Mouse (Mus musculus): Measurements from ENCODE around the gene Tex19.1. TPM values are rescaled to one million over a fixed set of nuclear protein-coding genes. Genes with fewer than 3 reads are reported as not detected.
"Not testable (repeated sequence)": the region's sequence is repeated elsewhere in the genome, so short reads cannot be mapped to it uniquely, and the experiment has no call there.

Gene Tex19.1
- polyA plus RNA-seq (2016; fragmentation: Nextera tagmentation; extraction: Ambion mirVana), result not detected in 2 replicates

DNA sequence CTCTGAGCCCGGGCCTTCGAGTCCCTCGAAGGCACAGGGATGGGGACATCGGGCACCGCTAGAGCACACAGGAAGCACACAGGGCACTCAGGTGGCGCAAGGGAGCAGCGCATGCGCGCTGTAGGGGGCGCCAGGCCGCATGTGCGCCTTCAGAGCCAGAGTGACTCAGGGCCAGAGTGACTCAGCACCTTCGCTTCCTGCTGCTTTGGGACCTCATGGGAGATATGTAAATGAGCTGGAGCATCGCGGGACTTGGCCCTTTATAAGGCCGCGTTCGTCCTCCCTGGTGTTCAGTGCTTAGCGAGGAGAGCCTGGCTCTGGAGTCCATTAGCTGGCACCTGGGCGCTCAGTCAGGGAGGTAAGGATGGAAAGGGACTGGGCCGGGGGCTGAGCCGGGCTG lies at the start of gene Tex19.1:
Gene Tex19.1 (plus strand): TSS at position 279 of the 400 bp plus-strand sequence.
- H3K4me1 ChIP-seq, result no peaks in the 10 kb centered on the region
- 91% methylated on average over 22 of the region's 22 CpGs for WGBS
- H3K36me3 ChIP-seq, result no peaks in the 10 kb centered on the region
- H3K4me3 ChIP-seq, result no peak within 1 kb of the TSS
- no peaks in the 10 kb centered on the region for H3K27me3 ChIP-seq (replicated peaks)
- H3K9ac ChIP-seq, result no peak within 1 kb of the TSS
- H3K4me2 ChIP-seq (replicated peaks), result no peak within 1 kb of the TSS
- H3K27ac ChIP-seq, result no peak within 1 kb of the TSS
- H3K9me3 ChIP-seq, result no peaks in the 10 kb centered on the region
- no peak for ATAC-seq (ENCODE audit: low FRiP score, low read depth)

DNA sequence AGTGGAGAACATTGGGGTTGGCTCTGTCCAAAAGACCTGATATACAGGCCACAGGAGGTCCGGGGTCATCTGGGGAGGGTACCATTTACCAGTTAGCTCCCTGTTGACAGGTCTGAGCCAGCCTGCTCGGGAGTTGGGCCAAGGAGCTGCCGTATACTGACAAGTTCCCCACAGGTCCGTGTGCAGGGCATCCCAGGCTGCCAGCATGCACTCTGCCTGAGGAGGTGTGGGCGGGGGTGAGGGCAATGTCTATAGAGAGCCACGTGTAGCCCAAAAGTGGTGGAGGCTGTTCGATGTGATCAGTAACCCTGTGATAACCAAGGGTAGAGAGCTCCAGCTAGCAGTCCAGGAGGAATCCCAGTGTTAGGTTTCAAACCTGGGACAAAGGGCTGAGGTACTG lies 46.2 kb upstream of the Tex19.1 start:
- no peak for ATAC-seq (ENCODE audit: low FRiP score, low read depth)
- Histone ChIP-seq H3K4me1 (no peaks in the 10 kb centered on the region), H3K9ac (no peak overlapping the region), H3K9me3 (no peaks in the 10 kb centered on the region), H3K27me3 (replicated peaks) (no peaks in the 10 kb centered on the region), H3K27ac (no peak overlapping the region), H3K36me3 (no peaks in the 10 kb centered on the region), H3K4me2 (replicated peaks) (no peak overlapping the region), H3K4me3 (no peak overlapping the region)
- WGBS, result 80% methylated on average over 7 of the region's 7 CpGs

DNA sequence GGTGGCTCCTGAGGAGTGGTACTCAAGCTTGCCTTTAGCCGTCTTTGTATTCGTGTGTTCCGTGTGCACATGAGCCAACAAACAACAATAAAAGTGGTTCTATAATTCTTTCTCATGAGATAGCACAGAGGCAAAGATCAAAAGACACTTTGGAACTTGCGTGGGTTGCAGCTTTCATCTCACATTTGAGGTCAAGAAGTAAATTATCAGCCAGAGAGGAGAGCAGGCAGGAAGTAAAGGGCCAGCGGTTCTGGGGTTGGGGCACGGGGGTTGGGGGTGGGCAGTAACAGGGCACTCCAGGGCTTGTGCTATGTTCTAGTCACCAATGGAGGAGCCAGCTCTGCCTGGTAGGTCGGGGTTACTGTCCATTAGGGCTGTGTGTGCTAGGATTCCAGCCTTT lies 45.3 kb upstream of the Tex19.1 start:
- H3K4me2 ChIP-seq (replicated peaks), result no peak overlapping the region
- H3K9me3 ChIP-seq, result no peaks in the 10 kb centered on the region
- H3K27me3 ChIP-seq (replicated peaks), result no peaks in the 10 kb centered on the region
- H3K4me1 ChIP-seq, result no peaks in the 10 kb centered on the region
- no peak overlapping the region for H3K9ac ChIP-seq
- ATAC-seq (ENCODE audit: low FRiP score, low read depth), result no peak
- no peaks in the 10 kb centered on the region for H3K36me3 ChIP-seq
- H3K4me3 ChIP-seq, result no peak overlapping the region
- no peak overlapping the region for H3K27ac ChIP-seq
- WGBS, result 60% methylated on average over 7 of the region's 7 CpGs

DNA sequence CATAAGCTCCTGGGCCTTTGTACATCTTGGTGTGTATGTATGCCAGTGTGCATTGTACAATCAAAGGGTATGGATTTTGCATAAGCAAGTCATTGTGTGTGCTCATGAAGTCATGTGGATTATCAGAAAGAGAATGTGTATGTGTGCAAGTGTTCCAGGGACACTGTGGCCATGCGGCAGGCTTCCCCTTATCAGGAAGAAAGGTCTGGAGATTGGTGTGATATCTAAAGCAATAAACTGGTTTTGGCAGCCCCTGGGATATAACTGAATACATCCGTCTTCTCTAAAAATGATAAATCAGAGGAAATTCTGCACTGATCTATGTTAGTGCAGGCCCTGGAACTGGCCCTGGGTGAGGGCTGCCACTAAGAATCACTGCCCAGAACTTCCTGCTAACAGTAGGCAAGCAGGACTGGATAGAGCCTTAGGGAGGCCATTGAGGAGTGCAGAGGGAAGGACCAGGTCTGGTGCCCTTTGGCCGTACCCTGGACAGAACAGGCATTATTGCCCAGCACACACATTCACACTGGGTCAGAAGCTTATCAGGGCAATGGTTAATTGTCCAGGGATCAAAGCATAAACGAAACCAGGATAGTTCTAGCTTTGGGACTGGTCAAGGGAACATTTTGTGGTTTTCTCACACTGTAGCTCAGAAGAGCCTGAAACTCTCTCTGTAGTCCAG lies 44.7 kb upstream of the Tex19.1 start:
- 92% methylated on average over 4 of the region's 4 CpGs for WGBS
- no peak overlapping the region for H3K4me2 ChIP-seq (replicated peaks)
- H3K4me3 ChIP-seq, result no peak overlapping the region
- no peaks in the 10 kb centered on the region for H3K36me3 ChIP-seq
- no peak overlapping the region for H3K27ac ChIP-seq
- no peaks in the 10 kb centered on the region for H3K27me3 ChIP-seq (replicated peaks)
- no peak for ATAC-seq (ENCODE audit: low FRiP score, low read depth)
- no peaks in the 10 kb centered on the region for H3K4me1 ChIP-seq
- H3K9ac ChIP-seq, result no peak overlapping the region
- H3K9me3 ChIP-seq, result no peaks in the 10 kb centered on the region

DNA sequence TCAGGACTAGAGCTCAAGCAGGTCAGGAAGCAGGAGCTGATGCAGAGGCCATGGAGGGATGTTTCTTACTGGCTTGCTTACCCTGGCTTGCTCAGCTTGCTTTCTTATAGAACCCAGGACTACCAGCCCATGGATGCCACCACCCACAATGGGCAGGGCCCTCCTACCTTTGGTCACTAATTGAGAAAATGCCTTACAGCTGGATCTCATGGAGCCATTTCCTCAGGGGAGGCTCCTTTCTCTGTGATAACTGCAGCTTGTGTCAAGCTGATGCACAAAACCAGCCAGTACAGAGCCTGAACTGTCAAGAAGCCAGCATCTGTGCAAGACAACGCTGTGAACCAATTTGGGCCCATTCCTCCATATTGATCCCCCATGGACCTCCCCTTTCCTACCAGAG lies 38.7 kb upstream of the Tex19.1 start:
- H3K36me3 ChIP-seq; H3K27ac ChIP-seq; H3K4me1 ChIP-seq; H3K9me3 ChIP-seq; H3K27me3 ChIP-seq (replicated peaks); H3K4me3 ChIP-seq; H3K9ac ChIP-seq; ATAC-seq (ENCODE audit: low FRiP score, low read depth); H3K4me2 ChIP-seq (replicated peaks): not testable (repeated sequence)
- 86% methylated on average over 1 of the region's 1 CpGs for WGBS

DNA sequence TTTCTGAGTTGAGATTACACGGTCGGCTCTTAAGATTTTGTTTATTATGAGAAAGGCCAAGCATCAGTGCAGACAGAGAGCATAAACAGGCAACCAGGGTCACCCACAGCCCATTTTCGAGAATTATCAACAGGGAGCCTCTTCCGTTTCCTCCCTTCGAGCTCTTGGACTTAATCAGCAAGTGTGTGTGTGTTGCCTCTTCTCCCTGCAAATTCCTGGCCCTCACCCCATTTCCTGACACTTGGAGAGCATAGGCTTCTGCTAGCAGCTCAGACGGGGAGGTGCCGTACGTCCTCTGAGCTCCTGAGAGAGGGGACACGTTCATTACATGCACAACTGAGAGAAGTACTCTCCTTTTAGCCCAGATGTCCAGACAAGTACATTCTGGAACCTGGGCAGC lies 37.9 kb upstream of the Tex19.1 start:
- H3K27me3 ChIP-seq (replicated peaks), result no peaks in the 10 kb centered on the region
- H3K4me3 ChIP-seq, result no peak overlapping the region
- no peak overlapping the region for H3K4me2 ChIP-seq (replicated peaks)
- H3K36me3 ChIP-seq, result no peaks in the 10 kb centered on the region
- no peaks in the 10 kb centered on the region for H3K4me1 ChIP-seq
- WGBS, result 79% methylated on average over 9 of the region's 9 CpGs
- no peak for ATAC-seq (ENCODE audit: low FRiP score, low read depth)
- no peaks in the 10 kb centered on the region for H3K9me3 ChIP-seq
- H3K27ac ChIP-seq, result no peak overlapping the region
- no peak overlapping the region for H3K9ac ChIP-seq

DNA sequence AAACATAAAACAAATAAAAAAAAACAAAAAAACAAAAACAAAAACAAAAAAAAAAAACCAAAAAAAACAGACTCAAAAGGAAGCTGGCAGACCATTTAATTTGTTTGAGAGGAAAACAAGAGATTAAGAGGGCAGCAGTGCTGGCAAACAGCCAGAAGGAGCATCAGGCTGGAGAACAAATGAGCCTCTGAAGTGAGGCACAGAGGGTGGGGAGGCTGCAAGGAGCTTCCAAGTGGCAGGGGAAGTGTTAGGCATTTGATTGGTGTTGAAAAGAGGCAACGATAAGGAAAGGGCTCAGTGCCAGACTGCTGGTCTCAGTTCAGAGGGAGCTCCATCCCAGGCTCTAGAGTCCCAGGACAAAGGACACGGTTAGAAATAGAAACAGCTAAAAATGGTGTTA lies 36.0 kb upstream of the Tex19.1 start:
- WGBS, result 16% methylated on average over 2 of the region's 2 CpGs
- ATAC-seq (ENCODE audit: low FRiP score, low read depth), result no peak

DNA sequence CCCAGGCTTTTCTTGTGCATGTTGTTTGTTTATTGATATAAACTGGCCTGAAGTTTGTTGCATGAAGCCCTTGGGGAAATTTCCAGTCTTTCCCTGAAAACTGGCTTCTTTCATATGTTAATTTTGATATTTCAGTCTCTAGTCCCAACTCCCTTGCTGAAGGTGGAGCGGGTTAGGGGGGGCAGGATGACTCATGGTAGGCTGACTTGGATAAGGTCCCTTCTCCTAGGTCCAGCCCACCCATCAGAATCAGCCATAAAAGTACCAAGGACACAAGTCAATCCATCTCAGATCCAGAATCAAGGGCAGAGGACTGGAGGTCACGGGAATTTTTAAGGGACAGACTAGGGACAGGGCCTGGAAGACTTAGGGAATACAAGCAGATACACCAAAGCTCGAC lies 34.9 kb upstream of the Tex19.1 start:
- Histone ChIP-seq H3K4me2 (replicated peaks) (no peak overlapping the region), H3K4me3 (no peak overlapping the region), H3K27ac (no peak overlapping the region), H3K27me3 (replicated peaks) (no peaks in the 10 kb centered on the region), H3K36me3 (no peaks in the 10 kb centered on the region), H3K9ac (no peak overlapping the region), H3K9me3 (no peaks in the 10 kb centered on the region), H3K4me1 (no peaks in the 10 kb centered on the region)
- no peak for ATAC-seq (ENCODE audit: low FRiP score, low read depth)
- WGBS, result 89% methylated on average over 3 of the region's 3 CpGs

More for the DNA sequence above, 36.0 kb upstream of the Tex19.1 start:
- Histone ChIP-seq H3K36me3 (no peaks in the 10 kb centered on the region), H3K4me2 (replicated peaks) (no peak overlapping the region), H3K4me3 (no peak overlapping the region), H3K4me1 (no peaks in the 10 kb centered on the region), H3K9me3 (no peaks in the 10 kb centered on the region), H3K27me3 (replicated peaks) (no peaks in the 10 kb centered on the region), H3K9ac (no peak overlapping the region), H3K27ac (no peak overlapping the region)

DNA sequence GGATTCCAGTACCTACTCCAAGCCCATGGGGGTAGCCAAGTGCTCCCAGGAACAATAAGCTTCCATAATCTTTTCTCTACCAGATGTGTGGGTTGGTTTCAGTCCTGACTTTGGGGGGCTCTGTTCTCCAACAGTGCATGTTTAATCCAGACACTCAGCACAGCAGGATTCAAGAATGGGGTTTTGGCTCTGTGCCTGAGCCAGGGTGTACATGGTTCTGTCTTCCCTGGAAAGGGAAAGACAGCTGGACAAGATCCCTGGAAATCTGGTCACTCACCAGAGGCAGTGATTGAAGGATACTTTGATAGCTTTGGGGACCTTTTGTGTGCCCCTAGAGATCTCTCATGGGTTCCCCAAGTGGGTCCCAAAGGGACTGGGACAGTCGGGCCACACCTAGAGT lies 34.3 kb upstream of the Tex19.1 start:
- Histone ChIP-seq H3K36me3 (no peaks in the 10 kb centered on the region), H3K27ac (no peak overlapping the region), H3K9ac (no peak overlapping the region), H3K27me3 (replicated peaks) (no peaks in the 10 kb centered on the region), H3K4me3 (no peak overlapping the region), H3K4me2 (replicated peaks) (no peak overlapping the region), H3K4me1 (no peaks in the 10 kb centered on the region), H3K9me3 (no peaks in the 10 kb centered on the region)
- WGBS, result 57% methylated on average over 1 of the region's 1 CpGs
- no peak for ATAC-seq (ENCODE audit: low FRiP score, low read depth)

DNA sequence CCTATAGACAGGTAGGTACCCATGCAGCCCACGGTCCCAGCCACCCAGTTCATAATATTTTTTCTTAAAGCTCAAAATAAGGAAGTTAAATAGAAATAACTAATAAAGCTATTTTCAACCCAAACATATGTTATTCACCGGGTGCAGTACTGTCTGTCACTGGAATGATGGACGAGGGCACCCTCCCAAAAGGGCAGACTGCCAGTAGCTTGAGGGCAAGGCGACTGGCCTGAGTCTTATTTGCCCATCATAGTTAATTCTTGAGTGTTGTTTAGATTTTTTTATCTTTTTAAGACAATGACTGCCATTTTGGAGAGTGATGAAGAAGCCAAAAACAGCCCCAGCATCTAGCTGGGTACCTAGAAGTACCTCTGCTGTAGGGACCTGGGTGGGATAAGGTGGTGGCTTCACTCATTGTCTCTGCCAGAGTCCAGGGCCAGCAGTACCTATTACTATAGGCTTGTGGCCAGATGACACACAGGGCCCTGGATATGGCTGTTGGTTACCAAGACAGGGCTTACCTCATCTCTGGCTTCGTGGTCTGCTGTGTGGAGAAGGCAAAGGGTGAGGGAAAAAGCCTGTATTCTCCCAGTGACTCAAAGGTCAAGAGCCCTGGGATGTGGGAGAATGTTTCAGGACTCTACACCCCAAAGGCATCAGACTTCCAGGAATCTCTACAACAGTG lies 33.7 kb upstream of the Tex19.1 start:
- ATAC-seq (ENCODE audit: low FRiP score, low read depth), result no peak
- H3K4me1 ChIP-seq, result no peaks in the 10 kb centered on the region
- 82% methylated on average over 5 of the region's 5 CpGs for WGBS
- no peak overlapping the region for H3K27ac ChIP-seq
- H3K9me3 ChIP-seq, result no peaks in the 10 kb centered on the region
- no peak overlapping the region for H3K4me2 ChIP-seq (replicated peaks)
- no peak overlapping the region for H3K9ac ChIP-seq
- no peaks in the 10 kb centered on the region for H3K27me3 ChIP-seq (replicated peaks)
- no peaks in the 10 kb centered on the region for H3K36me3 ChIP-seq
- no peak overlapping the region for H3K4me3 ChIP-seq

DNA sequence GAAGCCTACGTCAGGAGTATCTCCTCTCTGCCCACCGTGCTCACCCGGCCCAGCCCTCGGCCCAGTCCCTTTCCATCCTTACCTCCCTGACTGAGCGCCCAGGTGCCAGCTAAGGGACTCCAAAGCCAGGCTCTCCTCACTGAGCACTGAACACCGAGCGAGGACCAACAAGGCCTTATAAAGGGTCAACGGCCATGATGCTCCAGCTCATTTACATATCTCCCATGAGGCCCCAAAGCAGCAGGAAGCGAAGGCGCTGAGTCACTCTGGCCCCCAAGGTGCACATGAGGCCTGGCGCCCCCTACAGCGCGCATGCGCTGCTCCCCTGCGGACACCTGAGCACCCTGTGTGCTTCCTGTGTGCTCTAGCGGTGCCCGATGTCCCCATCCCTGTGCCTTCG lies 27.8 kb upstream of the Tex19.1 start:
- no peaks in the 10 kb centered on the region for H3K36me3 ChIP-seq
- no peak overlapping the region for H3K27ac ChIP-seq
- no peak overlapping the region for H3K4me2 ChIP-seq (replicated peaks)
- no peaks in the 10 kb centered on the region for H3K4me1 ChIP-seq
- no peak overlapping the region for H3K9ac ChIP-seq
- no peak overlapping the region for H3K4me3 ChIP-seq
- H3K27me3 ChIP-seq (replicated peaks), result no peaks in the 10 kb centered on the region
- WGBS, result 94% methylated on average over 18 of the region's 18 CpGs
- H3K9me3 ChIP-seq, result no peaks in the 10 kb centered on the region
- ATAC-seq (ENCODE audit: low FRiP score, low read depth), result no peak

DNA sequence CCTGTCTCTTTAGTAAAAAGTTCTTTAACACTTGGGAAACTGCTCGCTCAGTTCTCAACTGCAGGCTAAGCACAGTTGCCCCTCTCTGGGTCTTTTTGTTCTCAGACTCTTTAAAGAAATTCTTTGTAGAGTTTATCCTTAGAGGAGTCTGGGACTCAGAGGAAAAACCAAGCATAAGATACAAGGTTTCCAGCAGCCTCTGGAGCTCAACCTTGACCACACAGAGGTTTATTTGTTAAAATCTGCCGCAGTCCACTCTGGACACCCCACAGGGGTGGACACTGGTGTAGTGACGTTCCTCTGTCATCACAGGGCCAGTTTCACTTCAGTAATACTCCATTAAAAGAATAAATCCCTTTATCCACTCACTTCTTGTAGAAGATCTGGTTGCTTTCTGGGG lies 27.4 kb upstream of the Tex19.1 start, which contains the start of gene Tex19.2:
Gene Tex19.2 (minus strand): TSS at position 101 of the 400 bp plus-strand sequence.
- Histone ChIP-seq H3K9ac (no peak within 1 kb of the TSS), H3K27me3 (replicated peaks) (no peaks in the 10 kb centered on the region), H3K4me1 (no peaks in the 10 kb centered on the region), H3K4me2 (replicated peaks) (no peak within 1 kb of the TSS), H3K36me3 (no peaks in the 10 kb centered on the region), H3K9me3 (no peaks in the 10 kb centered on the region), H3K4me3 (no peak within 1 kb of the TSS), H3K27ac (no peak within 1 kb of the TSS)
- no peak for ATAC-seq (ENCODE audit: low FRiP score, low read depth)
- 72% methylated on average over 3 of the region's 3 CpGs for WGBS

DNA sequence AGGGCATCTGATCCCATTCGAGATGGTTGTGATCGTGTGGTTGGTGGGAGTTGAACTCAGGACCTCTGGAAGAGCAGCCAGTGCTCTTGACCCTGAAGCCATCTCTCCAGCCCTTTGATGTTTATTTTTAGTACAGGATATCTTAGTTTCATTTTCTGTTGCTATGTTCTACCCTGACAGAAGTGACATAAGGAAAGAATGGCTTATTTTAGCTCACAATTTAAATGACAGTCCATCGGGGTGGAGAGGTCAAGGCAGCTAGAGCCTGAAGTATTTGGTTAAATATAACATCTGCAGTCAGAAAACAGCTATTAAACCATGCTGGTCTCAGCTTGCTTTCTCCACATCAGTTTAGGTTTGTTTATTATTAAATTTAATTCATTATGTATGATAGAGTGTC lies 24.8 kb upstream of the Tex19.1 start:
- H3K4me3 ChIP-seq, result no peak overlapping the region
- no peaks in the 10 kb centered on the region for H3K9me3 ChIP-seq
- H3K27me3 ChIP-seq (replicated peaks), result no peaks in the 10 kb centered on the region
- H3K4me2 ChIP-seq (replicated peaks), result no peak overlapping the region
- WGBS, result 87% methylated on average over 3 of the region's 3 CpGs
- no peaks in the 10 kb centered on the region for H3K36me3 ChIP-seq
- no peak overlapping the region for H3K9ac ChIP-seq
- no peak overlapping the region for H3K27ac ChIP-seq
- no peak for ATAC-seq (ENCODE audit: low FRiP score, low read depth)
- no peaks in the 10 kb centered on the region for H3K4me1 ChIP-seq

Measured in neural tube, embryonic 12.5 days (tissue).